Mouse (Mus musculus) heart, embryonic 12.5 days (tissue): Measurements from ENCODE around the gene Polr2l. TPM values are rescaled to one million over a fixed set of nuclear protein-coding genes. Genes with fewer than 3 reads are reported as not detected.
A peak's percentile ranks its signal among the peaks of the same experiment; 100 is the strongest.

Source experiments
- ATAC-seq: fragments of 200-750 bp; cut with Nextera tagmentation; 2 replicates; pipeline ENCODE4 v1.8.0; 2017; ENCODE audit warnings: moderate TSS enrichment, moderate library complexity; ENCODE audit not compliant: insufficient number of reproducible peaks, low FRiP score
- H3K27ac ChIP-seq: fragments of 300-500 bp; sonication (generic); 2 replicates; pipeline ENCODE4 v1.5.1; 2016; ENCODE audit warnings: mild to moderate bottlenecking, moderate library complexity; ENCODE audit not compliant: poor library complexity, severe bottlenecking
- H3K27me3 ChIP-seq: fragments of 300-500 bp; sonication (generic); replicated peaks from 2 replicates; pipeline ENCODE4 v1.6.1; 2016; ENCODE audit warnings: mild to moderate bottlenecking, moderate library complexity
- H3K36me3 ChIP-seq: fragments of 300-500 bp; sonication (generic); 2 replicates; pipeline ENCODE4 v1.6.1; 2016; ENCODE audit warnings: mild to moderate bottlenecking, moderate library complexity
- H3K4me1 ChIP-seq: fragments of 300-500 bp; sonication (generic); replicated peaks from 2 replicates; pipeline ENCODE4 v1.6.1; 2016; ENCODE audit warnings: mild to moderate bottlenecking
- H3K4me2 ChIP-seq: fragments of 300-500 bp; sonication (generic); 2 replicates; pipeline ENCODE4 v1.6.1; 2016; ENCODE audit warnings: mild to moderate bottlenecking, moderate library complexity
- H3K4me3 ChIP-seq: fragments of 300-500 bp; sonication (generic); 2 replicates; pipeline ENCODE4 v1.5.1; 2016; ENCODE audit warnings: mild to moderate bottlenecking
- H3K9ac ChIP-seq: fragments of 300-500 bp; sonication (generic); 2 replicates; pipeline ENCODE4 v1.6.1; 2016; ENCODE audit warnings: mild to moderate bottlenecking, moderate library complexity
- H3K9me3 ChIP-seq: fragments of 300-500 bp; sonication (generic); replicated peaks from 2 replicates; pipeline ENCODE4 v1.6.1; 2016; ENCODE audit warnings: mild to moderate bottlenecking, moderate library complexity
- WGBS: fragments of 180-500 bp; shearing (Covaris S2); methylation state at CpG from one replicate; pipeline ENCODE4 v1.1.7; 2016; 5-methylcytosine and 5-hydroxymethylcytosine counted together
- polyA plus RNA-seq: library from polyadenylated mRNA; unstranded; fragments of >200 nt; fragmentation: Nextera tagmentation; extraction: Ambion mirVana; gene quantifications from 2 replicates; pipeline ENCODE4 v1.2.1, GENCODE M21; 2016

The Polr2l gene
- polyA plus RNA-seq, 1 experiment from 2014 or later = 64.7 TPM

- Histone ChIP-seq H3K27me3 (peaks cover 44% of the 10 kb centered on the region), H3K4me2 (peak overlapping the region; percentile 93), H3K36me3 (peaks cover 25% of the 10 kb centered on the region), H3K4me1 (peaks cover 72% of the 10 kb centered on the region), H3K4me3 (peak overlapping the region; percentile 73), H3K9me3 (no peaks in the 10 kb centered on the region), H3K9ac (peak overlapping the region; percentile 87), H3K27ac (peak overlapping the region; percentile 99)
- WGBS = 60% methylated on average over 10 of the region's 10 CpGs
- no peak for ATAC-seq
Observed at GRCm38 (mm10) chr7:141466607-141467148, 8.3 kb downstream of the Polr2l start.

GRCm38 (mm10) chr7:141466045-141466394 lies 8.9 kb downstream of the Polr2l start:
- 0 out of 2 replicates have a peak overlapping the region, but pooled peaks have one; percentile 53 for H3K9ac ChIP-seq
- H3K27me3 ChIP-seq = peaks cover 49% of the 10 kb centered on the region
- peaks cover 19% of the 10 kb centered on the region for H3K36me3 ChIP-seq
- peaks cover 75% of the 10 kb centered on the region for H3K4me1 ChIP-seq
- no peak for ATAC-seq
- H3K9me3 ChIP-seq = no peaks in the 10 kb centered on the region
- peak overlapping the region; percentile 36; the same call in 1 of the 2 replicates for H3K27ac ChIP-seq
- H3K4me3 ChIP-seq = no peak overlapping the region
- 55% methylated on average over 7 of the region's 7 CpGs for WGBS
- 0 out of 2 replicates have a peak overlapping the region, but pooled peaks have one; percentile 63 for H3K4me2 ChIP-seq

GRCm38 (mm10) chr7:141465388-141466044 lies 9.4 kb downstream of the Polr2l start:
- peaks cover 14% of the 10 kb centered on the region for H3K36me3 ChIP-seq
- H3K9ac ChIP-seq = peak overlapping the region; percentile 53
- peaks cover 54% of the 10 kb centered on the region for H3K27me3 ChIP-seq
- H3K4me3 ChIP-seq = no peak overlapping the region
- H3K4me1 ChIP-seq = peaks cover 78% of the 10 kb centered on the region
- WGBS = 40% methylated on average over 8 of the region's 10 CpGs
- peak overlapping the region; percentile 63 for H3K4me2 ChIP-seq
- H3K9me3 ChIP-seq = no peaks in the 10 kb centered on the region
- ATAC-seq = no peak
- peak overlapping the region; percentile 36; the same call in 1 of the 2 replicates for H3K27ac ChIP-seq

GRCm38 (mm10) chr7:141464603-141465201 lies 10.2 kb downstream of the Polr2l start:
- no peak for ATAC-seq
- peak overlapping the region; percentile 63 for H3K4me2 ChIP-seq
- 6% methylated on average over 33 of the region's 38 CpGs for WGBS
- H3K9me3 ChIP-seq = no peaks in the 10 kb centered on the region
- peaks cover 70% of the 10 kb centered on the region for H3K4me1 ChIP-seq
- peaks cover 10% of the 10 kb centered on the region for H3K36me3 ChIP-seq
- H3K27ac ChIP-seq = no peak overlapping the region
- peak overlapping the region; percentile 53 for H3K9ac ChIP-seq
- peak overlapping the region; percentile 36 for H3K4me3 ChIP-seq
- H3K27me3 ChIP-seq = peaks cover 62% of the 10 kb centered on the region

GRCm38 (mm10) chr7:141463824-141464602 lies 10.9 kb downstream of the Polr2l start:
- ATAC-seq = no peak
- Histone ChIP-seq H3K4me3 (peak overlapping the region; percentile 36), H3K4me1 (peaks cover 63% of the 10 kb centered on the region), H3K9me3 (no peaks in the 10 kb centered on the region), H3K27ac (peak overlapping the region; percentile 61), H3K36me3 (peaks cover 11% of the 10 kb centered on the region), H3K4me2 (peak overlapping the region; percentile 63), H3K9ac (peak overlapping the region; percentile 53), H3K27me3 (peaks cover 67% of the 10 kb centered on the region)
- 26% methylated on average over 12 of the region's 12 CpGs for WGBS

- 18% methylated on average over 5 of the region's 5 CpGs for WGBS
Observed at GRCm38 (mm10) chr7:141462333-141462821, 12.6 kb downstream of the Polr2l start.

GRCm38 (mm10) chr7:141461521-141462332 lies 13.2 kb downstream of the Polr2l start:
- peak overlapping the region; percentile 62 for H3K4me3 ChIP-seq
- 2% methylated on average over 56 of the region's 59 CpGs for WGBS
- H3K27me3 ChIP-seq = peaks cover 67% of the 10 kb centered on the region
- ATAC-seq = no peak
- H3K9ac ChIP-seq = peak overlapping the region; percentile 77
- H3K4me2 ChIP-seq = peak overlapping the region; percentile 96
- peaks cover 20% of the 10 kb centered on the region for H3K36me3 ChIP-seq
- H3K9me3 ChIP-seq = no peaks in the 10 kb centered on the region
- H3K4me1 ChIP-seq = peaks cover 49% of the 10 kb centered on the region
- no peak overlapping the region for H3K27ac ChIP-seq

More at GRCm38 (mm10) chr7:141462333-141462821, 12.6 kb downstream of the Polr2l start:
- Histone ChIP-seq H3K9ac (peak overlapping the region; percentile 77), H3K4me3 (peak overlapping the region; percentile 62), H3K27ac (no peak overlapping the region), H3K9me3 (no peaks in the 10 kb centered on the region), H3K4me1 (peaks cover 52% of the 10 kb centered on the region), H3K36me3 (peaks cover 20% of the 10 kb centered on the region), H3K27me3 (peaks cover 67% of the 10 kb centered on the region), H3K4me2 (peak overlapping the region; percentile 96)
- ATAC-seq = no peak

GRCm38 (mm10) chr7:141460391-141461113 lies 14.4 kb downstream of the Polr2l start, which contains the start of gene Cracr2b:
Cracr2b (plus strand) TSS chr7:141461094.
- Histone ChIP-seq H3K27me3 (peaks cover 61% of the 10 kb centered on the region), H3K4me1 (peaks cover 49% of the 10 kb centered on the region), H3K27ac (no peak within 1 kb of the TSS), H3K4me3 (peak within 1 kb of the TSS; percentile 62), H3K36me3 (peaks cover 20% of the 10 kb centered on the region), H3K9me3 (no peaks in the 10 kb centered on the region), H3K4me2 (peak within 1 kb of the TSS; percentile 96), H3K9ac (peak within 1 kb of the TSS; percentile 77)
- ATAC-seq = no peak
- WGBS = 69% methylated on average over 15 of the region's 15 CpGs

- H3K4me3 ChIP-seq = no peak overlapping the region
- ATAC-seq = no peak
- peaks cover 44% of the 10 kb centered on the region for H3K4me1 ChIP-seq
- peaks cover 55% of the 10 kb centered on the region for H3K27me3 ChIP-seq
- H3K9ac ChIP-seq = no peak overlapping the region
- no peak overlapping the region for H3K27ac ChIP-seq
- no peak overlapping the region for H3K4me2 ChIP-seq
- H3K36me3 ChIP-seq = peaks cover 20% of the 10 kb centered on the region
- no peaks in the 10 kb centered on the region for H3K9me3 ChIP-seq
- WGBS = 63% methylated on average over 5 of the region's 5 CpGs
Observed at GRCm38 (mm10) chr7:141460001-141460390, 14.9 kb downstream of the Polr2l start.

GRCm38 (mm10) chr7:141459301-141459711 lies 15.6 kb downstream of the Polr2l start:
- ATAC-seq = no peak
- peaks cover 48% of the 10 kb centered on the region for H3K27me3 ChIP-seq
- H3K27ac ChIP-seq = no peak overlapping the region
- no peak overlapping the region for H3K4me2 ChIP-seq
- H3K9me3 ChIP-seq = no peaks in the 10 kb centered on the region
- H3K4me1 ChIP-seq = peaks cover 43% of the 10 kb centered on the region
- WGBS = 89% methylated on average over 17 of the region's 17 CpGs
- no peak overlapping the region for H3K4me3 ChIP-seq
- no peak overlapping the region for H3K9ac ChIP-seq
- peaks cover 20% of the 10 kb centered on the region for H3K36me3 ChIP-seq
